Mouse (Mus musculus): ENCODE results near the gene Agps. TPM values are rescaled to one million over a fixed set of nuclear protein-coding genes. Genes with fewer than 3 reads are reported as not detected.
A peak's percentile ranks its signal among the peaks of the same experiment; 100 is the strongest.

The Agps gene
- polyA plus RNA-seq (2014; fragmentation: Nextera tagmentation; extraction: Ambion mirVana) = 32.8 and 38.0 TPM in 2 replicates

GRCm38 (mm10) chr2:75831881-75832633, at the start of gene Agps:
TSS of gene Agps (plus strand) at chr2:75832177.
- Histone ChIP-seq H3K27ac (replicated peaks; ENCODE audit: low read depth, low read length) (peak within 1 kb of the TSS; percentile 79), H3K4me2 (ENCODE audit: low read length) (peak within 1 kb of the TSS; percentile 75), H3K27me3 (ENCODE audit: control insufficient read depth, insufficient read depth, low read length) (no peaks in the 10 kb centered on the region), H3K4me1 (ENCODE audit: control insufficient read depth, insufficient read depth, low read length) (peaks cover 15% of the 10 kb centered on the region), H3K4me3 (replicated peaks; ENCODE audit: low read depth, low read length) (peak within 1 kb of the TSS; percentile 85), H3K36me3 (ENCODE audit: control insufficient read depth, insufficient read depth, low read length) (no peaks in the 10 kb centered on the region), H3K9me3 (ENCODE audit: control insufficient read depth, low read length) (no peaks in the 10 kb centered on the region), H3K9ac (replicated peaks; ENCODE audit: low read length) (peak within 1 kb of the TSS; percentile 85)
- WGBS = under 1% methylated on average over 85 of the region's 86 CpGs
- DNase-seq (peak; percentile 90), ATAC-seq (ENCODE audit: low FRiP score, low TSS enrichment) (peak; percentile 95)

GRCm38 (mm10) chr2:75786075-75786474, 45.9 kb upstream of the Agps start:
- H3K36me3 ChIP-seq (ENCODE audit: control insufficient read depth, insufficient read depth, low read length) = no peaks in the 10 kb centered on the region
- no peaks in the 10 kb centered on the region for H3K4me1 ChIP-seq (ENCODE audit: control insufficient read depth, insufficient read depth, low read length)
- H3K9ac ChIP-seq (replicated peaks; ENCODE audit: low read length) = no peak overlapping the region
- DNase-seq (peak; percentile 73), ATAC-seq (ENCODE audit: low FRiP score, low TSS enrichment) (no peak)
- H3K27ac ChIP-seq (replicated peaks; ENCODE audit: low read depth, low read length) = no peak overlapping the region
- no peaks in the 10 kb centered on the region for H3K27me3 ChIP-seq (ENCODE audit: control insufficient read depth, insufficient read depth, low read length)
- no peaks in the 10 kb centered on the region for H3K9me3 ChIP-seq (ENCODE audit: control insufficient read depth, low read length)
- WGBS = 19% methylated on average over 6 of the region's 6 CpGs
- no peak overlapping the region for H3K4me2 ChIP-seq (ENCODE audit: low read length)
- H3K4me3 ChIP-seq (replicated peaks; ENCODE audit: low read depth, low read length) = no peak overlapping the region

DNA sequence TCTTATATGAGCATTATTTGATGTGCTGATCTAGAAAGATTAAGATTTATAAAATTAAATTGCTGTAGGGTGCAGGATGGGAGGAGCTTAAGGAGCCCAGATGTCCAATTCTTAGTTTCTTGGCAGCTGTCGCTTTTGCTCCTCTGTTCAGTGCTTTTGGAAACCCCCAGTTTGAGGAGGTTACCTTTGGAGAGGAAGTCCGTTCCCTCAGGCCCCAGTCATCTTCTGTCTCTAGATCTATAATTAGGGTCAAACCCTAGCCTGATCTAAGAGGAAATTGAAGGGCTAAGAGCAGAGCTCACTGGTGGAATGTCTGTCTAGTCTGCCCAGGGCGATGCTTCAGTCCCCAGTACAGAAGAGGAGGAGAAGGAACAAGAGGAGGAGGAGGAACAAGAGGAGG, 43.5 kb upstream of the Agps start:
- no peak for DNase-seq
- no peak for ATAC-seq (ENCODE audit: low FRiP score, low TSS enrichment)
- Histone ChIP-seq H3K4me3 (replicated peaks; ENCODE audit: low read depth, low read length) (no peak overlapping the region), H3K9me3 (ENCODE audit: control insufficient read depth, low read length) (no peaks in the 10 kb centered on the region), H3K4me1 (ENCODE audit: control insufficient read depth, insufficient read depth, low read length) (no peaks in the 10 kb centered on the region), H3K27ac (replicated peaks; ENCODE audit: low read depth, low read length) (no peak overlapping the region), H3K27me3 (ENCODE audit: control insufficient read depth, insufficient read depth, low read length) (no peaks in the 10 kb centered on the region), H3K9ac (replicated peaks; ENCODE audit: low read length) (no peak overlapping the region), H3K4me2 (ENCODE audit: low read length) (no peak overlapping the region), H3K36me3 (ENCODE audit: control insufficient read depth, insufficient read depth, low read length) (no peaks in the 10 kb centered on the region)
- 84% methylated on average over 3 of the region's 3 CpGs for WGBS

GRCm38 (mm10) chr2:75789959-75790523, 41.9 kb upstream of the Agps start:
- H3K4me2 ChIP-seq (ENCODE audit: low read length) = no peak overlapping the region
- H3K27ac ChIP-seq (replicated peaks; ENCODE audit: low read depth, low read length) = no peak overlapping the region
- DNase-seq (no peak), ATAC-seq (ENCODE audit: low FRiP score, low TSS enrichment) (no peak)
- no peaks in the 10 kb centered on the region for H3K27me3 ChIP-seq (ENCODE audit: control insufficient read depth, insufficient read depth, low read length)
- H3K36me3 ChIP-seq (ENCODE audit: control insufficient read depth, insufficient read depth, low read length) = no peaks in the 10 kb centered on the region
- H3K9me3 ChIP-seq (ENCODE audit: control insufficient read depth, low read length) = no peaks in the 10 kb centered on the region
- no peak overlapping the region for H3K4me3 ChIP-seq (replicated peaks; ENCODE audit: low read depth, low read length)
- 53% methylated on average over 14 of the region's 14 CpGs for WGBS
- H3K9ac ChIP-seq (replicated peaks; ENCODE audit: low read length) = no peak overlapping the region
- H3K4me1 ChIP-seq (ENCODE audit: control insufficient read depth, insufficient read depth, low read length) = no peaks in the 10 kb centered on the region

- DNase-seq (no peak), ATAC-seq (ENCODE audit: low FRiP score, low TSS enrichment) (no peak)
- no peak overlapping the region for H3K27ac ChIP-seq (replicated peaks; ENCODE audit: low read depth, low read length)
- H3K27me3 ChIP-seq (ENCODE audit: control insufficient read depth, insufficient read depth, low read length) = no peaks in the 10 kb centered on the region
- H3K36me3 ChIP-seq (ENCODE audit: control insufficient read depth, insufficient read depth, low read length) = no peaks in the 10 kb centered on the region
- no peaks in the 10 kb centered on the region for H3K9me3 ChIP-seq (ENCODE audit: control insufficient read depth, low read length)
- H3K9ac ChIP-seq (replicated peaks; ENCODE audit: low read length) = no peak overlapping the region
- no peak overlapping the region for H3K4me3 ChIP-seq (replicated peaks; ENCODE audit: low read depth, low read length)
- no peaks in the 10 kb centered on the region for H3K4me1 ChIP-seq (ENCODE audit: control insufficient read depth, insufficient read depth, low read length)
- no peak overlapping the region for H3K4me2 ChIP-seq (ENCODE audit: low read length)
- 92% methylated on average over 18 of the region's 18 CpGs for WGBS
Observed at GRCm38 (mm10) chr2:75791561-75792308, 40.2 kb upstream of the Agps start.

DNA sequence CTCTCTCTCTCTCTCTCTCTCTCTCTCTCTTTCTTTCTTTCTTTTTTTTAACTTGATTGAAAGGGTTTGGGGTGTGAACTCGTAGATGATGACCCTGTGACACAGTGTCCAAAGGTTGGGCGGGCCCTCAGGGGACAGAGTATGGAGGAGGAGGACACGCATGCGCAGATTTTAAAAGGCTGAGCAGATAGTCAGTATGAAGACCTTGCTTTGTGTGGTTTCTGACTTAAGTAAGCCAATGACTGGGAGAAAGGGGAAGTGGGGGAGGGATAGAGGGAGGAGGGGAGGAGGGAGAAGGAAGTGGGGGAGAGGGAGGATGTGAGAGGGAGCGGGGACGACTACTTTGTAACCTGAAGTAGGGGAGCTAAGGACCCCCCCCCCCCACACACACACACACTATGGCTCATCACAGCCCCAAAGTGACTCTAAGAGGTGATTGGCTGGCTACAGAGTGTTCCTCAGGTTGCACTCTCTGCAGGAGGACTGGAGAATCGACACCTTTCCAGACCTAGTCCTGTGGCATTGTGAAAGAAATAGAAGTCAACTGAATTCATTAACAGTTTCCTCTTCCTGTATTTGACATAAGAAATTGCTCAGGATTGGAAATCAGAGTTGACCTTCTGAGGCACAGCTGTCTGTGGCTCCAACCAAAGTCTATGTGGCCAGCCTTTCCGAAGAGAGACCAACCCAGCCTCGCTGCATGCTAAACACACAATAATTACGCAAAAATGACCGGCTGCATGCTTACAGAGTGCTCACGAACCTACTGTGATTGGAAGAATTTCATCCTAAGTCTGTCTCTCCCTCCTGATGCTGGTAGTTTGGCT, 39.4 kb upstream of the Agps start:
- 69% methylated on average over 12 of the region's 12 CpGs for WGBS
- no peak for ATAC-seq (ENCODE audit: low FRiP score, low TSS enrichment)
- H3K36me3 ChIP-seq (ENCODE audit: control insufficient read depth, insufficient read depth, low read length) = no peaks in the 10 kb centered on the region
- no peaks in the 10 kb centered on the region for H3K4me1 ChIP-seq (ENCODE audit: control insufficient read depth, insufficient read depth, low read length)
- no peak overlapping the region for H3K9ac ChIP-seq (replicated peaks; ENCODE audit: low read length)
- DNase-seq = no peak
- H3K4me3 ChIP-seq (replicated peaks; ENCODE audit: low read depth, low read length) = no peak overlapping the region
- H3K4me2 ChIP-seq (ENCODE audit: low read length) = no peak overlapping the region
- H3K27me3 ChIP-seq (ENCODE audit: control insufficient read depth, insufficient read depth, low read length) = no peaks in the 10 kb centered on the region
- no peak overlapping the region for H3K27ac ChIP-seq (replicated peaks; ENCODE audit: low read depth, low read length)
- H3K9me3 ChIP-seq (ENCODE audit: control insufficient read depth, low read length) = no peaks in the 10 kb centered on the region

DNA sequence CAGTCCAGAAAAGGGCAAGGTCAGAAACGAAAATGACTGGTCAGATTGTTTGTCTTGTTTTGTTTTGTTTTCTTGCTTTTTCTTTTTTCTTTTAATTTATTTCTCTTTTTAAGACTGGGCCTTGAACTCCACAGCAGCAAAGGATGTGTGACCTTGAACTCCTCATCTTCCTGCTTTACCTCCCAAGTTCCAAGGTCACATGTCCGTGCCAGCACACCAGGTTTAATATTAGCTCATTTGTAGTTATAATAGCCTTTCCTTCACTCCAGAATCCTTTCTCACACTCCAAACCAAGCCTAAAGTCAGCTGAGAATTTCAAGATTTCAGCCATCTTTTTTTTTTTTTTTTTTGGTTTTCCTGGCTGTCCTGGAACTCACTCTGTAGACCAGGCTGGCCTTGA, 35.8 kb upstream of the Agps start:
- H3K27ac ChIP-seq (replicated peaks; ENCODE audit: low read depth, low read length) = no peak overlapping the region
- no peak for ATAC-seq (ENCODE audit: low FRiP score, low TSS enrichment)
- no peak overlapping the region for H3K4me2 ChIP-seq (ENCODE audit: low read length)
- no peaks in the 10 kb centered on the region for H3K4me1 ChIP-seq (ENCODE audit: control insufficient read depth, insufficient read depth, low read length)
- 80% methylated on average over 2 of the region's 2 CpGs for WGBS
- DNase-seq = no peak
- no peaks in the 10 kb centered on the region for H3K36me3 ChIP-seq (ENCODE audit: control insufficient read depth, insufficient read depth, low read length)
- no peaks in the 10 kb centered on the region for H3K9me3 ChIP-seq (ENCODE audit: control insufficient read depth, low read length)
- H3K4me3 ChIP-seq (replicated peaks; ENCODE audit: low read depth, low read length) = no peak overlapping the region
- H3K9ac ChIP-seq (replicated peaks; ENCODE audit: low read length) = no peak overlapping the region
- H3K27me3 ChIP-seq (ENCODE audit: control insufficient read depth, insufficient read depth, low read length) = no peaks in the 10 kb centered on the region

DNA sequence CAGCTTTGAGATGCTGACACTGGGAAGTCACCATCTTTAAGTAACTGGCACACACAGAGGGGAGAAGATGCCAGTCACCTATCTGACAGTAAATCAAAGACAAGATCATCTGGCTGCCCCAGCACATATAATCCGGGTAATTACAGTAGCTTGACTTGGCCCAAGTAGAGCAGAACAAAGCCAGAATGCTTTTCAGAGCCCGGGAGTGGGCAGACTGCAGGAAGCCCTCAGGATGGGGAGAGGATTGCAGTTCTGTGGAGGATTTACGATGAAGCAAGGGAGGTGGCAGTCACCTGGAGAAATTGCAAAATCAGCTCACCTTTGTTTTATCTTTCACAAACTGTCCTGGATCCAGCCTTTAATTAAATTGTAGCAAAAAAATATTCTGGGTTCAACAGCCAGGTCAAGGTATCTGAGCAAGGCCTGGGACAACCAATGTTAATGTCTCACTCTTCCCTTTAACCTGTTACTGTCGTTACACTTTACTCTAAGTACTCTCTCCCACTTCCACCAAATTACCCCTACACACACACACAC, 33.5 kb upstream of the Agps start:
- ATAC-seq (ENCODE audit: low FRiP score, low TSS enrichment) (no peak), DNase-seq (no peak)
- H3K27me3 ChIP-seq (ENCODE audit: control insufficient read depth, insufficient read depth, low read length) = no peaks in the 10 kb centered on the region
- WGBS = 68% methylated on average over 4 of the region's 4 CpGs
- no peaks in the 10 kb centered on the region for H3K36me3 ChIP-seq (ENCODE audit: control insufficient read depth, insufficient read depth, low read length)
- no peak overlapping the region for H3K4me3 ChIP-seq (replicated peaks; ENCODE audit: low read depth, low read length)
- H3K9me3 ChIP-seq (ENCODE audit: control insufficient read depth, low read length) = no peaks in the 10 kb centered on the region
- no peak overlapping the region for H3K4me2 ChIP-seq (ENCODE audit: low read length)
- no peak overlapping the region for H3K27ac ChIP-seq (replicated peaks; ENCODE audit: low read depth, low read length)
- H3K9ac ChIP-seq (replicated peaks; ENCODE audit: low read length) = no peak overlapping the region
- no peaks in the 10 kb centered on the region for H3K4me1 ChIP-seq (ENCODE audit: control insufficient read depth, insufficient read depth, low read length)

All from midbrain, embryonic 14.5 days (tissue).